Mouse (Mus musculus) gastrocnemius, postnatal 10 days (tissue): ENCODE measurements around the gene Syt5. TPM values are rescaled to one million over a fixed set of nuclear protein-coding genes. Genes with fewer than 3 reads are reported as not detected.
A peak's percentile ranks its signal among the peaks of the same experiment; 100 is the strongest.
"Not testable (repeated sequence)": the region's sequence is repeated elsewhere in the genome, so short reads cannot be mapped to it uniquely, and the experiment has no call there.

ENCODE experiments used
- DNase-seq: peaks from one replicate; pipeline ENCODE4 v3.0.0; 2021; ENCODE audit warnings: mixed read lengths
- long read RNA-seq, 2 experiments: library from polyadenylated mRNA; stranded (forward); transcript quantifications; one replicate each; pipeline ENCODE4 v2.0.0; 2021
- total RNA-seq, 2 experiments: library from RNA; stranded (reverse); gene quantifications; 2 replicates each; pipeline ENCODE4 v1.2.3; 2021

Gene Syt5
- total RNA-seq: under 1 TPM; 0.16 to 0.25 TPM
- long read RNA-seq, experiment 1, partial matches to known transcripts: 0 of 1 reads
- long read RNA-seq, experiment 1, other reads (novel, unspliced or antisense): 0 of 1 reads
- long read RNA-seq, experiment 2: 0 reads

DNA sequence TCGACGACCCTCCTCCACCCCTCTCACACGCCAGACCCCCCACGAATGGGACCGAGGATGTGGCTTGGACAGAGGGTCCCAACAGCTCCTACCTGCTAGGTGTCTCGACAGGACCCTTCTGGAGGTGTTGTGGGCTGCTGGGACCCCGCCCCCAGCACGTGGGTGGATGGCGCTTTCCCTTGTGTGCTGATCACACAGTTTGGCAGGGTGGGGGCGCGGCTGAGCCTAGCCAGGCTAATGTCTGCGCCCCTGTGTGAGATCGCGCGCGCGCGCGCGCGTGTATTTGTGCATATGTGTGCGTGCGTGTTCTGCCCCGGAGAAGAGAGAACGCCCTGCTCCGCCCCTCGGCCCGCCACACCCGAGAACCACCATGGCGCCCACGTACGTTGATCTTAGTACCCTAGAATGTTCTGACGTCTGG lies at the start of gene Syt5:
TSS of gene Syt5 (minus strand) at position 321 of the 421 bp plus-strand sequence.
- DNase-seq: no peak

DNA sequence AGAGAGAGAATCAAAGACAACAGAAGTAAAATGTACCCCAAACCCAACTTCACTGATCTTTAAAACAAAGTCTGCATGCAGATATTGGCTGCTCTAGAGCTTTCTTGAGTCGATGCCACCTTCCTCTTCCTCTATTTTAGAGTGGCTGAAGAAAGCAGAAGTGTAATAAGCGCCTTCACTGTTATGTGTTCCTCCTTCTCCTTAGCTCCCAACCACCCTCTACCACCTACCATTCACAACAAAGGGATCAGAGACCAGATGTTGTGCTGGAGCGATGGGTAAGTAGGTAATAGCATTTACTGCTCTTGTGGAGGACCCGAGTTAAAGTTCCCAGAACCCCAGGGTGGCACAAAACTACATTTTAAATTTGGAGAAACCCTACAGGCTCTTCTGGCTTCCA lies 49.7 kb upstream of the Syt5 start:
- DNase-seq: not testable (repeated sequence)

DNA sequence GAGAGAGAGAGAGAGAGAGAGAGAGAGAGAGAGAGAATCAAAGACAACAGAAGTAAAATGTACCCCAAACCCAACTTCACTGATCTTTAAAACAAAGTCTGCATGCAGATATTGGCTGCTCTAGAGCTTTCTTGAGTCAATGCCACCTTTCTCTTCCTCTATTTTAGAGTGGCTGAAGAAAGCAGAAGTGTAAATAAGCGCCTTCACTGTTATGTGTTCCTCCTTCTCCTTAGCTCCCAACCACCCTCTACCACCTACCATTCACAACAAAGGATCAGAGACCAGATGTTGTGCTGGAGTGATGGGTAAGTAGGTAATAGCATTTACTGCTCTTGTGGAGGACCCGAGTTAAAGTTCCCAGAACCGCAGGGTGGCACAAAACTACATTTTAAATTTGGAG lies 34.1 kb upstream of the Syt5 start:
- DNase-seq: not testable (repeated sequence)

DNA sequence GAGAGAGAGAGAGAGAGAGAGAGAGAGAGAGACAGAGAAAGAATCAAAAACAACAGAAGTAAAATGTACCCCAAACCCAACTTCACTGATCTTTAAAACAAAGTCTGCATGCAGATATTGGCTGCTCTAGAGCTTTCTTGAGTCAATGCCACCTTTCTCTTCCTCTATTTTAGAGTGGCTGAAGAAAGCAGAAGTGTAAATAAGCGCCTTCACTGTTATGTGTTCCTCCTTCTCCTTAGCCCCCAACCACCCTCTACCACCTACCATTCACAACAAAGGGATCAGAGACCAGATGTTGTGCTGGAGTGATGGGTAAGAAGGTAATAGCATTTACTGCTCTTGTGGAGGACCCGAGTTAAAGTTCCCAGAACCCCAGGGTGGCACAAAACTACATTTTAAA lies 25.0 kb upstream of the Syt5 start:
- DNase-seq: not testable (repeated sequence)

DNA sequence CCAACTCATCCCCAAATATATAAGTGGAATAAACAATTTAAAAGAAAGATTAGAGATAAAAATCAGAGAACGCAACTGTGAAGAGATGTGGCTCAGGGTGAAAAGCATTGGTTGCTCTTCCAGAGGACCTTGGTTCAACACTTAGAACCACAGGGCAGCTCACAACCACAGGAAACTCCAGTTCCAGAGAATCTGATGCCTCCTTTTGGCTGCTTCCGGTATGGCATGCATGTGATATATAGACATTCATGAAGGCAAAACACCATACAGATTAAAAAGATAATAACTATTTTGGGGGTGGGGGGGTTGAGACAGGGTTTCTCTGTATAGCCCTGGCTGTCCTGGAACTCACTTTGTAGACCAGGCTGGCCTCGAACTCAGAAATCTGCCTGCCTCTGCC lies 15.3 kb upstream of the Syt5 start:
- no peak for DNase-seq

DNA sequence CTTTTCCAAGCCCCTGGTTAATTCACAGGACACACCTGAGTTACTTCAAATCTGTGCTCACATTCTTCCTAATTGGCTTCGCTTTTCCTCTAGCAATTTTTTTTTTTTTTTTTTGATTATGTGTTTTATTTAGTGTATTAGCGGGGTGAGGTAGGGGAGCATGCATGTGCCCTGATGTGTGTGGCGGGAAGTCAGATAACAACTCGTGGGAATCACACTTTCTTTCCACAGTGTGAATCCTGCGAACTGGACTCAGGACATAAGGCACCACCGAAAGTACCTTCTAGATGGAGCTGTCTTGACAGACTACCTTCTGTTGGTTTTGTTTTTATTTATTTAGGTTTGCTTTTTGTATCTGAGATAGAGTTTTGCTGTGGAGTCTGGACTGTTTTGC lies 9.8 kb upstream of the Syt5 start:
- no peak for DNase-seq

DNA sequence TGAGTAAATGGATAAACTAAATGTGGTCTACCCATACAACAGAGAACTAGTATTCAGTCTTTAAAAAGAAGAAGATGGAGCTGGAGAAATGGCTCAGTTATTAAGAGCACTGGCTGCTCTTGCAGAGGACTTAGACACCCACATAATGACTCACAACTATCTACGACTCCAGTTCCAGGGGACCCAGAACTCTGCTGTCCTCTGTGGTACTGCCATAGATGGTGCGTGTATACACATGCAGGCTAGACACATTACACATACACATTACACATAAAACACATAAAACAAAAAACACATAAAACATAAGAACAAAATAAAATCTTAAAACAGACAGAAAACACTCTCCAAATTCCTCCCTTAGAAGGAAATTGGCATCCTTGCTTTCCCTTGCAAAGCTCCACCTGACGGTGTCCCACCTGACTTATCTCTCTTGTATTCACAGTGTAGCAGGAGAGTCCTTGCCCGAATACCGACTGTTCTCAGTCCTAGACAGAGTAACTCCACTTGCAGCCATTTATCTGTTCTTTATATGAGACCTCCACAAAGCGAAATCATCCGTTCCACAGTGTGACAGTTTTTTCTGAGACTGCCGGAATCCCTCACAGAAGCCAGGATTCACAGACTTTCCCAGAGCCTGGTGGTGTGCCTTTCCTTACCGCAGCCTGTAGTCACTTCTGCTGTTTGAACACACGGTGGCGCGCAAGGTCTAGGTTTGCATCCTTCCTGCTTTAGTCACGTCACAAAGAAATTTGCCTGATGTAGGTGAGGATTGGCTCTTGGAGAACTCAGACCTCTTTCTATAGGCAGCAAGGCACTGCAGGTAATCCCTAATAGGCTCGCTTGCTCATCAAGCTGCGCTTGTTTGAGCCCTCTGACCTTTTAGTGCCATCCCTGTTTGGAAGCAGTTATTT lies 9.2 kb upstream of the Syt5 start:
- peak; percentile 73 for DNase-seq

DNA sequence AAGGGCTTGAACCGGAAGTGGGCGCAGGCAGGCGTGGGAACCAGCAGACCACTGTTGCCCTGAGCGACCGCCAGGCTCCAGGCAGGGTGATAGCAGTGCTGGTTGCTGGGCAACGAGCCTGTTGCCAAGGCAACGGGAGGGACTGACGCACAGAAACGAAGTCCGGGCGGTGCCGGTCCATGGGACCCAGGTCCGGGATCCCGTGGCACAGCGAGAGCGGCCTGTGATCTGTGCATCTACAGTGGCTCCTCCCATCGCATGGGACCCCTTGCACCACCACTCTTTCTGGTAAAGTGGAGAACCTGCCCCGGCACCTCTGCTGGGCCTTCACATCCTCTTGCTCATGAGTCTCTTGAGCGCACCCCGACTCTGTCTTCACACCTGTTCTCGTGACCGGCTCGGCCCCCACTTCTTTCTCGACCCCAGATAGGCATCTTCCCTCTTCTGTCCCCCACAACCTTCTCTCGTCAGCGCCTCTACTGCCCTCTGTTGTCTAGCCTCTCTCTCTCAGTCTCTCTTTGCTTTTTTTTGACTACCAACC lies 680 bp downstream of the Syt5 start:
- DNase-seq: peak; percentile 41

DNA sequence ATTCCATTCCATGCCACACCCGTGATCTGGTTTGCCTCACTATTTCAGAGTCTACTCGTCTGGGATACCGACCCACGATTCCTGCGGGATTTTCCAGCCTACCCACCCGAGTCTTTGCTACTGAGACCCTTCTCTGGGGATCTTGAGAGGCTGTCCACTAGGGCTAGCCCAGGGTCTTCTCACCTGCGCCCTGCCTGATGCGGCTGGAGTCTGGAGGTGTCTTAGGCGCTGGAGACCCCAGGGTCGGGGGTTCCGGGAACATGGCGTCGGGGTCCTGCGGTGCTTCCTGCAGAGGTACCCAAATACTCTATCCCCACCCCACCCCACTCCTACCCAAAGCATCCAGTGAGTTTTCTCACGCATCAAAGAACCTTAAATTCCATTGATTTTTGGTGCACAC lies 1.3 kb downstream of the Syt5 start:
- no peak for DNase-seq

DNA sequence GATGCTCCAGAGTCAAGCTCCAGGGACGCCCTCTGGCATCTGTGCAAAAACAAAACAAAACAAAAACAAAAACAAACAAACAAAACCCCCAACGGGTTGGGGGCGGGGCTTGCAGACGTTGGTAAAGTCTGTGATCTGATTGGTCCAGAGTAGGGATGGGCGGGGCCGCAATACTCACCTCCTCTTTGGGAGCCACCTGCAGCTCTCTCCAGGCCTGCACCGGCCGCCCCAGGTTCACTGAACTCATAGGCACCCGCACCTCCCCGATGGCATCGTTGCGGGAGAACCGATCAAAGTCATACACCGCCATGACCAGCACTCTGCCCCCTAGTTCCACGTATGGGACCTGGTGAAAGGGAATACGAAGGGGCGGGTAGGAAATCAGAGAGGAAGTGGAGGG lies 5.3 kb downstream of the Syt5 start:
- no peak for DNase-seq

DNA sequence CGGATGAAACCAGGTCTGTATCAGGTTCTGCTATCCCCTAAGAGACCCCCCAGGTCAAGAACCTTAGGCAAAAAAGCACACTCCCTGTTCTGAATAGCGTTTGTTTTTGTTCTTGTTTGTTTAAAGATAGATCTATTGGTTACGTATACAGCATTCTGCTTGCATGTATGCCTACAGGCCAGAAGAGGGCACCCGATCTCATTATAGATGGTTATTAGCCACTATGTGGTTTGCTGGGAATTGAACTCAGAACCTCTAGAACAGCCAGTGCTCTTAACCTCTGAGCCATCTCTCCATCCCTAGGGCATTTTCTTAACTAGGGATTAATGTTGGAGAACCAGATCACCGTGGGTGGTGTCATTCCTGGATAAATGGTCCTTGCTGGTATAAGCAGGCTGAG lies 6.0 kb downstream of the Syt5 start:
- no peak for DNase-seq

DNA sequence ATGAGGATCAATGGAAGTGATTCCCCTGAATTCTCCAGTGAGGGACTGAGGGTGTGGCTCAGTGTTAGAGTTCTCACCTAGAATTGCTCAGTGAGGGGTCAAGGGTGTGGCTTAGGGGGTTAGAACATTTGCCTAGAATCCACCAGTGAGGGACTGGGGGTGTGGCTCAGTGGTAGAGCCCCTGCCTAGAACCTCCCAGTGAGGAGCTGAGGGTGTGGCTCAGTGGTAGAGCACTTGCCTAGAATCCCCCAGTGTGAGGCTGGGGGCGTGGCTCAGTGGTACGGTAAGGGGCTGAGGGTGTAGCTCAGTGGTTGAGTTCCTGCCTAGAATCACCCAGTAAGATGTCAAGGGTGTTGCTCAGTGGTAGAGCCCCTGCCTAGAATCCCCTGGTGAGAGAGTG lies 8.3 kb downstream of the Syt5 start:
- no peak for DNase-seq

DNA sequence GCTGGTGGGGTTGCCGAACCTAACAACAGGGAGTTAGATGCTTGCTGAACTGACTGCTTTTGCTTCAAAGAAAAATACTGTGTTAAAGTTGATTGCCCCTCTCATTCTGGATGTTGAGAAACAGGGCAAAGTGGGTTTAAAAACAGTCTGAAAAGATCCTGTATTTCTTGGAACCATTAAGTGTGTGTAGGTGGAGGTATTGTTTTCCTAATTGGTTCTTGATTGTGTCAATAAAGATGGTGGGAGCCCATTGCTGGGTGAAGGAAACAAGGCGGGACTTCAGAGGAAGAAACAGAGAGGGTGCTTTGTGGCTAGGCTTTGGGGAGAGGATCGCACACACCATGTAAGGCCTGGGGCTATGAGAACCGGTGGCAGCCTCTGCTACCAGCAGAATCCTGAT lies 10.2 kb downstream of the Syt5 start:
- no peak for DNase-seq

DNA sequence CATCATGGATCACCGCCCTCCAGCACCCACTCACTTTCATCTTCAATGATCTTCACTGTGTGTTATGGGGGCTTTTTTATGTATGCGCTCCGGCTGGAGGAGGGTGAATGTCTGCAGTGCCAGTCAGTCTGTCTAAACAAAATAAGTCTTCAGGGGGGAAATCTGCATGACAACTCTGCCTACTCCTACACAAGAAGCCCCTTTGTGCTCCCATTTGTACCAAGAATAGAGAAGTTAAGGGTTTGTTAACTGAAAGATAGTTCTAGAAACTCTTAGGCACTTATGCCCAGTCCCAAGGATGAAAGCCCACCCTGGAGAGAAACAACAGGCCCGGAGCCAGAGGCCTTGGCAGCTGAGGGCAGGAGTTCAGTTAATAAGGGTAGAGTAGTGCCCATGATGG lies 11.0 kb downstream of the Syt5 start:
- no peak for DNase-seq

DNA sequence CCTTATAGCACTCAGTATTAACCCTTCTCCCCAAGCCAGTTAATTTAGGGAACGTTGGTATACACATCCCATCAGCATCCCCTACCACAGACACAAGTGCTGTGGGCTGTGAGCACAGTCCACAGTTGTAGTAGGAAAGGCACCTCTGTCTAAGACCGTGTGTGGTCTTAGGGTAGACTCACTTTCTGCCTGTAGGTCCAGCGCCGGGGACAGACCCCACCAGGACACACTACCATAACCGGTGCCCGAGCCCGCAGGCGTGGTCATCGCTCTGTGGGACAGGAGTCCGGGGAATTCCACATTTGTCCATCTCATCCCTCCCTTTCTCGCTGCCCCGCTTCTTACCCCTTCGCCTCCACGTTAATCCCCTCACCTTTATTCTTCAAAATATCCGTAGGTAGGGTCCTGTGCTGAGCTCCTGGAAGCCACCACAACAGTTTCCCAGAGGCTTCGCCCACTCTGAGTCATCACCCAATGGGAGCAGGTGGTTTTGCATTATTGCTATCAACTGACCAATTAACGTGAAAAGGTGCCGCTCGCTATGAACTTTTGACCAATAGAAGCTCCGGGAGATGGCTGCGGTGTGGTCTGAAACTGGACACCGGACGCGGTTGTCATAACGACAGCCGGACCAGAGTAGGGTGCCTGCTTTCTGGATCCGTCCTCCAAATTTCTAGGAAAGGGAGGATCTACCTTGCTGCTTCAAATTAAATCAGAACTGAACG lies 15.2 kb downstream of the Syt5 start, which contains the start of gene Dnaaf3:
TSS of gene Dnaaf3 (minus strand) at position 449 of the 725 bp plus-strand sequence.
- peak; percentile 49 for DNase-seq

DNA sequence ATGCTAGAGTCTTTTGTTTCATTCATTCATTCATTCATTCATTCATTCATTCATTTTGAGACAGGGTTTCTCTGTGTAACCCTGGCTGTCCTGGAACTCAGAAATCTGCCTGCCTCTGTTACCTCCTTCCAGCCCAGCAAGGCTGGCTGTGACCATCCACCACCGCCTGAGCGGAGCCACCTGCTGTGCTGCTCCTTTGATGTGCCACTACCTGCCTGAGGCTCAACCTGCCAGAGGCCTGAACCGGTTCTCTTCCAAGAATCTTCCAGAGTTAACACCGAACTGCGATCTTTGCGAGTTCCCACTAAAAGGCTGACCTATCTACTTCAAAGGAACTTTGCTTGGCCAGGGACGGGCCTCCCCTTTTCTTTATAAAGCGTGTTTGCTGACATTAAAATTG lies 17.2 kb downstream of the Syt5 start:
- not testable (repeated sequence) for DNase-seq

DNA sequence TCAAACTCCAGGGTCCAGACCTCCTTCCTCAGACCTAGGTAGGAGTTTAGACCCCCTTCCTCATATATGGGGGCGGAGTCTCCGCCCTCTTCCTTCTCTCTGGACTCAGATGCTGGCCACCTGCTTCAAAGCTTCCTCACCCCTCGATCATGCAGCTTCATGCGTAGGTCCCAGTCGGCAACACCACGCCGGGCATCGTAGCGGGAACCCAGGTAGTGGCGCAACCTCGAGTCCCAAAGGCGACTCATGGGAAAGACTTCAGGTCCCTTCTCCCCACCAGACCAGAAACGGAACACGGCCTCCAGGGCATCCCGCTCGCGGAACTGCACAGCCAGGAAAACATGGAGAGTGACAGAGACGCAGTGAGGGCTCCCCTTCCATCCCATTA lies 20.0 kb downstream of the Syt5 start:
- no peak for DNase-seq

DNA sequence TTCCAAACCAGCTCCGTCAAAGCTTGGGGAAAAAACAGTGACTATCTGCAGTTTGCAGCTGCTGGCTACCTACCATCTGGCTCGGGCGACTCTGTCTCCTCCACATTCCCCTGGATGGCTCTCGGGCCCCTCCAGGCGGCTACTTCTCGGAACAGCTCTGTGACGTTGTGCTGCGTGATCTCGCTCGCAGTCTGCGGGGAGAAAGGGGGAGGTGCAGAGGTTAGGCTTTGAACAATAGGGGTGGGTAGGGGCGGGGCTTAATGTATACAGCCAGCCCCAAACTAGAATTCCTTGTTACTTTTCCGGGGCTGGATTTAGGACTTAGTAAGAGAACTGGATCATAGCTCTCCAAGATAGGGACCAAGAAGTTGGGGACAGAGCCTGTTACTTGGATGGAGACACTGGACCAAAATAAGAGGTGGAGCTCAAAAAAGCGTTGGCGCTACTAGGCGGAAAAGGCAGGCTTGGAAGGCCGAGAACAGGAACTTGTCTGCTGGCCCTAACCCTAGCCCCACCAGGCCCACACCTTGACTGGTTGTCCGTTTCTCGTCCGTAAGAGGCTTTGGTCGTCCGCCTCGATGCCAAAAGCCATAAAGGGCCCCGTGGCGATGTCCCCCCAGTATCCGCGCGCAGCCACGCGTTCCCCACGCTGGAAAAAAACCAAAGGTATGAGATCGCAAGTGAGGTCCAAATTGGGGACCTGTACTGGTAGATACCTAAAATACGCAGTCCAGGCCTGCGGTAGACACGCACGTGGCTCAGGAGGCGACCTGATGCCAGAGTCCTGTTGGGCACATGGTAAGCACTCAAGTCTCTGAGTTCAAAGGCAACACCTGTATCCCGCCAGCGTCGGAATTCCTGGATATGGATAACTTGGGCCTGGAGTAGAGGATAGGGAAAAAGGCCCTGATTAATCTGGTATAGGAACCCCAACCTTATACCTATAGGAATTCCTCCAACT lies 20.7 kb downstream of the Syt5 start:
- DNase-seq: peak; percentile 82

DNA sequence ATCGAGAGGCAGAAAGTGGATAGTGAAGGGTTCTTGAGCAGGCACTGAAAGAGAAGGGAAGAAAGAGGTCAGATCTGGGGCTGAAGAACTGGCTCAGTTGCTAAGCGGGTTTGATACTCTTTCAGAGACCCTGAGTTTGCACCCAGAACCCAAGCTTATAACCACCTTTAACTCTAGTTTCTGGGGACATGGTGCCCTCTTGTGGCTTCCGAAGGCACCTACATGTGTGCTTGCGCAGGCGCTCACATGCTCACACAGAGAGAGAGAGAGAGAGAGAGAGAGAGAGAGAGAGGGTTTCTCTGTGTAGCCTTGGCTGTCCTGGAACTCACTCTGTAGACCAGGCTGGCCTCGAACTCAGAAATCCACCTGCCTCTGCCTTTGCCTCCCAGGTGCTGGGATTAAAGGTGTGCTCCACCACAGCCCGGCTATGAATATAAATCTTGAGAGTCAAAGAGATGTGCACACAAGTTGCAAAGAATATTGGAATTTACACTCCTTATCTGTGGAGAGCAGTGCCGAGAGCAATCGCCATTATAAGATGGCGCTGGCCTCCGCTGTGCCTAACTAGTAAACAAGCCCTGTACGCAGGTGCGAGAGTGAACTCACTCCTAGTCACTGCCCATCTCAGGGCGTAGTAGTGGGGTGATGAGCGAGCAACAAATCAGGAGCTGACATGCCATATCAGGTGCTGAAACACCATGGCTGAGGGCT lies 23.0 kb downstream of the Syt5 start, which contains the start of gene Tnni3:
TSS of gene Tnni3 (minus strand) at position 18 of the 711 bp plus-strand sequence.
- peak; percentile 48 for DNase-seq

DNA sequence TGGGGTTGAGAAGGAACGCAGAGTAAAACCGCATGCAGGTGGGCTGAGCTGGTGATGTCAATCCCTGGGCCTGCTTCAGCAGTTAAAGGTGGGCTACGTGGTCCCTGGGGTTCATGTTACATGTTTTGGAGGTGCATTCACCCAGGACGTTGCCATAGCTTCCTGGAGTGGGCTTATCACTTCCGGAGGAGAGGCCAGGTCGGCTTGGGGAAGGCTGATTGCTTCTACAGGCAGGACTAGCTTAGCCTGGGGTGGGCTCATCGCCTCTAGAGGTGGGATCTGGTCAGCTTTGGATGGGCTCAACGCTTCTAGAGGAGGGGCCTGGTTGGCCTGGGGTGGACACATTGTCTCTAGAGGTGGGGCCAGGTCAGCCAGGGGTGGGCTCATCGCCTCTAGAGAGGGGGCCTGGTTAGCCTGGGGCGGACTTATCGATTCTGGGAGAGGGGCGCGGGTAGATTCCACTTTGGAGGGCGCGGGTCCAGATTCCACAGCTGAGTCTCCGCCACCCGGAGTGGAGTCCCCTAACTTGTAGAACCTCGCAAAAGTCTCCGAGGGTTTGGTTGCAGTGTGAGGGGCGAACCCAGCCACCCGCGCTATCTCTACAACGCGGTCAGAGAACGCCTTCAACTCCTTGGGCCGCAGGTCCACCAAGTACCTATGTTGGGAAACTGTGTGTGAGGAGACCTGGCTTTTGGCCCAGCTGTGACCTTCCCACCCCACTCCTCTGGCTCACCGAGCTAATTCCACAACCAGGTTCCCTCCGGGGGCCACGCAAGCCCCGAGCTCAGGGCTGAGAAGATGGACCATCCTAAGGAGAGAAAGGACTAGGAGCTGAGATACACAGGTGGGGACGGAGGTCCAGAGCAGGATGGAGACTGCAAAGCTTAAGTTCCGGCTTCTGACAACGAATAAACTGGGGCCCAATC lies 23.9 kb downstream of the Syt5 start:
- DNase-seq: no peak
